Mouse (Mus musculus): ENCODE data around the gene Hmg20b. TPM values are rescaled to one million over a fixed set of nuclear protein-coding genes. Genes with fewer than 3 reads are reported as not detected.

Gene Hmg20b
- polyA plus RNA-seq, 1 experiment = 49.5 TPM

DNA sequence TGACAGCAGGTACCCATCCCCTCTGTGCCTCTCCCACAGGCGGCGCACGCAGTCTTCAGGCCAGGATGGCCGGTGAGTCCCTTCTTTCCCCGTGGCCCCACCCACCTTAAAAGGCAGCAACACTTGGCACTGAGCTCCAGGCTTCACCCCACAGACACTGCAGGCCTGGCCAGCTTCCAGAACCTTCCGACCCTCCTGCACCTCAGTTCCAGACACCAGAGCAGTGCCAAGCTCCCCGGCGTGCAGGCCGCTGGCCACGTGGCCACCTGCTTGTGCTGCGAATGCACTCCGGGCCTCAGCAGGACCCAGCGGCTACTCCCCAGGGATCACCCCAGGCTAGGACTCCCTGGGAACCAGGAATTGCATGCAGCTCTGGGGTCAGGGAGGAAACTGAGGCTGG, 36.7 kb downstream of the Hmg20b start:
- DNase-seq (ENCODE audit: low read depth) = no peak
- TF ChIP-seq POLR2A (IDR thresholded peaks at IDR 0.05; ENCODE audit: borderline replicate concordance, extremely low read depth, insufficient read depth, insufficient read length, poor library complexity, severe bottlenecking) = no peak
- no peak for TF ChIP-seq CTCF (IDR thresholded peaks at IDR 0.05; ENCODE audit: borderline replicate concordance, extremely low read depth, insufficient read depth, insufficient read length)

DNA sequence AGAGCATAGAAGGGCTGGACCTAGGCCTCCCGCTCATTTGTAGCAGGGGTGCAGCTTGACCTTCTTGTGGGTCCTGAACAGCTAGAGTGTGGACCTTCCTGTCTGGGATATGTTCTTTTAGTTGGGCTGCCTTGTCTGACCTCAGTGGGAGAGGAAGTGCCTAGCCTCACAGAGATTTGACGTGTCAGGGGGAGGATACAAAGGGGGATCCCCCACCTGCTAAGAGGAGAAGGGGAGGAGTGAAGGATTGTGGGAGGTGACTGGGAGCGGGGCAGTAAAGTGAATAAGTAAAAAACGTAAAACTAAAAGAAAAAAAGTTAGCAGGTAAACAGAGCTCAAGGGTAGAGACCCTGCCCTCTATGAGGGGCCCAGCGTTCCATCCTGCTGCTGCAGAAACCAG, 40.7 kb downstream of the Hmg20b start:
- no peak for DNase-seq (ENCODE audit: low read depth)
- TF ChIP-seq POLR2A (IDR thresholded peaks at IDR 0.05; ENCODE audit: borderline replicate concordance, extremely low read depth, insufficient read depth, insufficient read length, poor library complexity, severe bottlenecking) (no peak), CTCF (IDR thresholded peaks at IDR 0.05; ENCODE audit: borderline replicate concordance, extremely low read depth, insufficient read depth, insufficient read length) (no peak)

DNA sequence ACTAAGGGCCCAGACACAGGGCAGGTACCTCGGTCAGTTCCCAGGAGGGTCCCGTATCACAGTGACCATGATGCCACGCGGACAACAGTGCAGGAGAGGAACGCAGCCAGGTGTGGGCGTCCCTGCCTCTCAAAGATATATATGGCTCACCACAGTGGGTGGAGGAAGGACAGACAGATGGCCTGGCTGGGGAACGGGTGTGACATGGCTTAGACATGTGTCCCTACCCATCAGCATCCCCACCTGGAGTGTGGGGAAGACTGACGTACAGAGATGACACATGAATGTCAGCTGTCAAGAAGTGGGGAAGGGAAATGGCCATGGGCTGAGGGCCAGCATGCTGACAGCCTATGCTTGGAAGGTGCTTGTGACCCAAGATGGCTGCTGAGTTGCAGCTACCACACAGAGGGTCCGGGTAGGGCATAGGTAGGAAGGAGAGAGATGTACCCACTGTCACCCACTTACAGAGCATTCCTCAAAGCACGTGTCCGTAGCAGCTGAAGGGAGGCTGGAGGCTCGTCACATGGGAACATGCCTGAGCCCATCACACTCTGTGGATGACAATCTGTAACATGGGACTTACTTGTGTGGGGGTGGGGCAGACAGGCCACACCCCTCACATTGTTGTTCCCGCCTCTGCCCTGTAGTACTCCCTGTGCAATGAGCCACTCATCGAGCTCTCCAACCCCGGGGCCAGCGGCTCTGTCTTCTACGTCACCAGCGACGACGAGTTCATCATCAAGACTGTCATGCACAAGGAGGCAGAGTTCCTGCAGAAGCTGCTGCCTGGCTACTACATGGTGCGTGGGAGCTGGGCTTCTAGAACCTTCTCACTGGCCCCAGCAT, 43.2 kb downstream of the Hmg20b start:
- TF ChIP-seq CTCF (IDR thresholded peaks at IDR 0.05; ENCODE audit: borderline replicate concordance, extremely low read depth, insufficient read depth, insufficient read length) = no peak
- TF ChIP-seq POLR2A (IDR thresholded peaks at IDR 0.05; ENCODE audit: borderline replicate concordance, extremely low read depth, insufficient read depth, insufficient read length, poor library complexity, severe bottlenecking) = no peak
- no peak for DNase-seq (ENCODE audit: low read depth)

DNA sequence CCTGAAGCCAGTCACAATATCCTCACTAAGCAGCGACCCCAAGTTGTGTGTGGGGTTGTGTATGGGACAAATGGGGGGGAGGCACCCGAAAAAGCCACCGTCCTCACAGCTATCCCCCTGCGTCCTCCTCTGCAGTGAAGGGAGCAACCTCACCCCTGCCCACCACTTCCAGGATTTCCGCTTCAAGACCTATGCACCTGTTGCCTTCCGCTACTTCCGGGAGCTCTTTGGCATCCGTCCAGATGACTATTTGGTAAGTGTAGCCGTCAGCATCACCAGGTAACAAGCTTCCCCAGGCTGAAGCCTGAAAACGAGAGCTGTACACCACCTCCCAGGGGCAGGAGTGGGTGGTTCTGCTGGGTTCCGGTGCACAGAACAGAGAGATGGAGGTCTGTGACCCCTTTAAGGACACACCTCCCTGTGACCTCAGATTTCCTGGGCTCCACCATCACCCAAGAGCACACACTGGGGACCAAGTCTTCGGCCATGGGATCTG, 44.1 kb downstream of the Hmg20b start:
- DNase-seq (ENCODE audit: low read depth) = no peak
- TF ChIP-seq POLR2A (IDR thresholded peaks at IDR 0.05; ENCODE audit: borderline replicate concordance, extremely low read depth, insufficient read depth, insufficient read length, poor library complexity, severe bottlenecking) (no peak), CTCF (IDR thresholded peaks at IDR 0.05; ENCODE audit: borderline replicate concordance, extremely low read depth, insufficient read depth, insufficient read length) (no peak)

DNA sequence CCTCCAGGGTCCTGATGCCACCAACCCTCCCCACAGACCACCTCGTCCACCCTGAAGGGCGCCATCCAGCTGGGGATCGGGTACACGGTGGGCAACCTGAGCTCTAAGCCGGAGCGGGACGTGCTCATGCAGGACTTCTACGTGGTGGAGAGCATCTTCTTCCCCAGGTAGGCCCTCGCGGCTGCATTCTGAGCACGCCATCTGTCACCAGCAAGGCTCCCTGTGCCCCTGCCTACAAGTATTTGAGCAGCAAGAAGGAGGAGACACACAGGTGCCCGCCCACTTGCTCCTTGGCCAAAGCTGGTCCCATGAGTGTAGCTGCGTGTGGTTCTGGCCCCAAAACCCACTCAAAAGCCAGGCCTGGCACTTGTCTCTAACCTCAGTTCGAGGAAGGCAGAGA, 44.6 kb downstream of the Hmg20b start:
- TF ChIP-seq POLR2A (IDR thresholded peaks at IDR 0.05; ENCODE audit: borderline replicate concordance, extremely low read depth, insufficient read depth, insufficient read length, poor library complexity, severe bottlenecking) (no peak), CTCF (IDR thresholded peaks at IDR 0.05; ENCODE audit: borderline replicate concordance, extremely low read depth, insufficient read depth, insufficient read length) (no peak)

DNA sequence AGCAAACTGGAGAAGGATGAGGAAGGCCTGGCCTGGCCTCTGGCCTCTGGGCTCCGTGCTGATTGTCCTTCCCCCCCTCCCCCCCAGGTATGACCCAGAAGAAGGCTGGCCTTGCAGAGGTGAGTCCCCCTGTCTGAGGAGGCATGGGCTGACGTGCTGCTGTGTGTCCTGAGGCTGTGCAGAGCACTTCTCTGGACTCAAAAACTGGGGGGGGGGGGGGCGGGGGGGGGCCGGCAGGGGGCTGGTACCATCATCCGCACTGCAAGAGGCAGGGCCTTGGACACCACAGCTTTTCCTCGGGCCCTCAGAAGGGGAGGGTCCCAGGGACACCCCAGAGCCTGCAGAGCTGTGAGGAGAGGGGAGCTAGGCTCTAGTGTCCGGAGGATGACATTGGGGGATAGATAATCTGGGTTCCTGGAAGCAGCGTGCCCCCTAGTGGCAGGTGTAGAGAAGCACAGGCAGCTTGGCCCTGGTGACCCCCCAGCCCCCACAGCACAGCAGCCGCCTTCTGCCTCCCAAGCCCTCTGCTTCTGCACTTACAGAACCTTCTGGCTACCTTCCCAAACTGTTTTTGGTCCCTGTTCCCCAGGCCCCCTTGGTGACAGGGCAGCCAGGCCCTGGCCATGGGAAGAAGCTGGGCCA, 45.6 kb downstream of the Hmg20b start:
- TF ChIP-seq CTCF (IDR thresholded peaks at IDR 0.05; ENCODE audit: borderline replicate concordance, extremely low read depth, insufficient read depth, insufficient read length) (peak; percentile 74), POLR2A (IDR thresholded peaks at IDR 0.05; ENCODE audit: borderline replicate concordance, extremely low read depth, insufficient read depth, insufficient read length, poor library complexity, severe bottlenecking) (no peak)
- DNase-seq (ENCODE audit: low read depth) = peak; percentile 40

More for the DNA sequence above, 44.6 kb downstream of the Hmg20b start:
- DNase-seq (ENCODE audit: low read depth) = no peak

DNA sequence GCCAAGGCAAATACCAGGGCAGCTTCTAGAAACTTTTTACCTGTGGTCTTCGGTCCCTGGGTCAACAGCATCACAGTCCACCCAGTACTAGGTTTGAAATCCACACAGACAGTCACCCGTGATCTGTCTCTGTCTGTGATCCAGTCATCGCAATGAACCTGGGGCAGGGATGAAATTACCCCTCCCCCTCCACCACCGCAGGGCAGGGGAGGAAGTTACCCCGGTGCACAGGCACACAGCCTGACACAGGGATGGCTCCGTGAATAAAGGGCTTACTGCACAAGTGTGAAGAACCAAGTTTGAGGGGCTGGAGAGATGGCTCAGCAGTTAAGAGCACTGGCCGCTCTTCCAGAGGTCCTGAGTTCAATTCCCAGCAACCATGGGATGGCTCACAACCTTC, 46.5 kb downstream of the Hmg20b start:
- no peak for DNase-seq (ENCODE audit: low read depth)
- TF ChIP-seq POLR2A (IDR thresholded peaks at IDR 0.05; ENCODE audit: borderline replicate concordance, extremely low read depth, insufficient read depth, insufficient read length, poor library complexity, severe bottlenecking) (no peak), CTCF (IDR thresholded peaks at IDR 0.05; ENCODE audit: borderline replicate concordance, extremely low read depth, insufficient read depth, insufficient read length) (no peak)

DNA sequence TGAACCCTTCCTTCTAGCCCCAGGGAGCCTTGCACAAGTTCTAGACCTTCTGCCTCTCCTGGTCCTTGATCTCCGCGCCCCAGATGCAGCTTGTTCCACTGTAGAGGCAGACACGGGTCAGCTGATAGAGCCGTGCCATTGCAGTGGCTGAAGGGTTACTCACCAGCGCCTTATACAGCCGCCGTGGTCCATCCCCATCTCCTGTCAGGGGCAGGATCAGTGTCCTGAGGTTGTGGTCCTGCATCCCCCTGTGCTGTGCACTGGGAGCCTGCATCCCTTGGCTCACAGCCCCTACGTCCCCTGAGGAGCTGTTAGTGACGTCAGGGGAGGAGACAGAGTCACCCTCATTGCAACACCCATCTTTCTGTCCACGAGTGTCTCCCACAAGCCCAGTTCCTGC, 47.0 kb downstream of the Hmg20b start:
- no peak for DNase-seq (ENCODE audit: low read depth)
- no peak for TF ChIP-seq POLR2A (IDR thresholded peaks at IDR 0.05; ENCODE audit: borderline replicate concordance, extremely low read depth, insufficient read depth, insufficient read length, poor library complexity, severe bottlenecking)
- TF ChIP-seq CTCF (IDR thresholded peaks at IDR 0.05; ENCODE audit: borderline replicate concordance, extremely low read depth, insufficient read depth, insufficient read length) = no peak

DNA sequence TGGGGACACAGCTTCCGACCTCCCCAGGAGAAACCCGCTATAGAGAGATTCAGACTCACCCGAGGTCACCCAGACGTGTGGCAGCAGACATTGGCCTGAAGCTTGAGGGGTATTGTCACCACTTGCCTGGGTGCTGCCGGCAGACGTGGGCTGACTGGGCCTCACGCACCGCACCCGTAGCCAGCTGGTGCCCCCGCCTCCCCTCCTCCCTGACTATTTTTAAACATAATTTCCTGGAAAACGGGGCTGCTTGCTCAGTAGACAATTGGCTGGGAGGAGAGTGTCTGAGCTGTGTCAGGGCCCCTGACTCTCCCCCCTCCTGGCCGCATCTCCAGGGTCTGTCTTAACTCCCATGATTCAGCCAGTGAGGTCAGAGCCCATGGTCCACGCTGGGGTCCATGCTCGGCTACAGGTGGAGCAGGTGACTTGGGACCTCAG, 47.5 kb downstream of the Hmg20b start:
- no peak for DNase-seq (ENCODE audit: low read depth)
- TF ChIP-seq POLR2A (IDR thresholded peaks at IDR 0.05; ENCODE audit: borderline replicate concordance, extremely low read depth, insufficient read depth, insufficient read length, poor library complexity, severe bottlenecking) (no peak), CTCF (IDR thresholded peaks at IDR 0.05; ENCODE audit: borderline replicate concordance, extremely low read depth, insufficient read depth, insufficient read length) (no peak)

DNA sequence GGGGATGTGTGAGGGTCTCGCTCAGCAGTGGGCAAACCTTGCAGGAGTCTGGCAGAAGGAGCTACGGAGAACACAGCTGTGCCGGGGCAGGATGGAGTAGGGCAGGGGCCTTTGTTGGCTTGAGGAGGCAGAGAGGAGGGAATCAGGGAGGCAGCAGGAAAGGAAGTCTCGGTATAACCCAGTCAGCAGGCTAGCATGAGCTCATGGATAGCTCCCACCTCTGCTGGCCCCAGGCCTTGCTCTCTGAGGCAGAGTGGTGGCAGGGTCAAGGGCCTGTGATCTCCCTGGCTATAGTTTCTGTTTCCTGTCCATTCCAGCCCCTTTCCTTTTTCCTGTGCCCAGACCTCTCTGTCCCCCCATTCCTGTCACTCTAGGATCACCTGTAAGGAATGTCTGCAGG, 48.0 kb downstream of the Hmg20b start:
- no peak for DNase-seq (ENCODE audit: low read depth)
- TF ChIP-seq POLR2A (IDR thresholded peaks at IDR 0.05; ENCODE audit: borderline replicate concordance, extremely low read depth, insufficient read depth, insufficient read length, poor library complexity, severe bottlenecking) (no peak), CTCF (IDR thresholded peaks at IDR 0.05; ENCODE audit: borderline replicate concordance, extremely low read depth, insufficient read depth, insufficient read length) (no peak)

DNA sequence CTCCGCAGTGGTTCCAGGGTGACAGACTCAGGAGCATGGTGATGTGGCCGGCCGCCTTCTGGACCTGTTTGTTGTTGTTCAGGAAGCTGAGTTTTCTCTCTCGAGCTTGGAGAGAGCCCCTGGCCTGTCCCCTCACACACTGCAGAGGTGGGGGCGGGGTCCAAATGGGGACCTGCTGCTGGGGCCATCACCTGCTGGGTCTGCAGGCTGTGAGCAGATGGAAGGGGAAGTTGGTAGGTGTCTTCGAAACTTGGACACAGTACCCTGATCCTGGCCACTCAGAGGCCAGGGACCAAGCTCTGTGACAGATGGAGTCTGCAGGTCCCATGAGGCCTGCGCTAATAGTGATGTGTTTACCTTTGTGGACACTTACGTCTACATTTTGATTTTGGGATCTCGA, 49.0 kb downstream of the Hmg20b start:
- TF ChIP-seq POLR2A (IDR thresholded peaks at IDR 0.05; ENCODE audit: borderline replicate concordance, extremely low read depth, insufficient read depth, insufficient read length, poor library complexity, severe bottlenecking) (no peak), CTCF (IDR thresholded peaks at IDR 0.05; ENCODE audit: borderline replicate concordance, extremely low read depth, insufficient read depth, insufficient read length) (no peak)
- no peak for DNase-seq (ENCODE audit: low read depth)

All from brain, embryonic 14.5 days (tissue).